Mouse (Mus musculus) brown adipose tissue, adult 24 weeks (tissue): ENCODE results near the gene Acot8. TPM values are rescaled to one million over a fixed set of nuclear protein-coding genes. Genes with fewer than 3 reads are reported as not detected.

Source experiments
- H3K27ac ChIP-seq: fragments of 200-500 bp; replicated peaks from 2 replicates; pipeline ENCODE4 v1.5.1; 2012; ENCODE audit warnings: low read depth, mild to moderate bottlenecking, low read length
- H3K4me1 ChIP-seq: fragments of 200-500 bp; 2 replicates; pipeline ENCODE4 v1.6.1; 2012; ENCODE audit warnings: low read length, mixed read lengths; ENCODE audit not compliant: control insufficient read depth, insufficient read depth, insufficient read length
- H3K4me3 ChIP-seq: fragments of 200-500 bp; 2 replicates; pipeline ENCODE4 v1.5.1; 2012; ENCODE audit warnings: low read depth, mild to moderate bottlenecking, low read length, moderate library complexity; ENCODE audit not compliant: insufficient read depth
- polyA plus RNA-seq: library from polyadenylated mRNA; stranded (reverse); fragments of >200 nt; gene quantifications from 2 replicates; pipeline ENCODE4 v1.2.4, GENCODE M21; 2012; ENCODE audit not compliant: missing spikeins, insufficient read depth, insufficient read length

Acot8 gene
- polyA plus RNA-seq, 1 experiment: 16.3 TPM

- no peak overlapping the region for H3K4me3 ChIP-seq
- peaks cover 2% of the 10 kb centered on the region; the same call in 1 of the 2 replicates for H3K4me1 ChIP-seq
- no peak overlapping the region for H3K27ac ChIP-seq
These were observed 44.4 kb downstream of the Acot8 start for GRCm38 (mm10) chr2:164760059-164760833.

GRCm38 (mm10) chr2:164758692-164759091, 46.0 kb downstream of the Acot8 start:
- Histone ChIP-seq H3K4me3 (no peak overlapping the region), H3K27ac (no peak overlapping the region), H3K4me1 (peaks cover 2% of the 10 kb centered on the region; the same call in 1 of the 2 replicates)

GRCm38 (mm10) chr2:164757841-164758240, 46.8 kb downstream of the Acot8 start:
- no peak overlapping the region for H3K27ac ChIP-seq
- H3K4me1 ChIP-seq: peaks cover 2% of the 10 kb centered on the region; the same call in 1 of the 2 replicates
- no peak overlapping the region for H3K4me3 ChIP-seq

- Histone ChIP-seq H3K4me1 (no peaks in the 10 kb centered on the region), H3K27ac (no peak overlapping the region), H3K4me3 (no peak overlapping the region)
These were observed 49.9 kb downstream of the Acot8 start for GRCm38 (mm10) chr2:164754800-164755199.

- no peak overlapping the region for H3K27ac ChIP-seq
- H3K4me3 ChIP-seq: no peak overlapping the region
- no peaks in the 10 kb centered on the region for H3K4me1 ChIP-seq
These were observed 50.6 kb downstream of the Acot8 start for GRCm38 (mm10) chr2:164754105-164754504.

GRCm38 (mm10) chr2:164752454-164752853, 52.2 kb downstream of the Acot8 start:
- Histone ChIP-seq H3K4me1 (no peaks in the 10 kb centered on the region), H3K4me3 (no peak overlapping the region), H3K27ac (no peak overlapping the region)

- no peak overlapping the region for H3K27ac ChIP-seq
- no peak overlapping the region for H3K4me3 ChIP-seq
- peaks cover 4% of the 10 kb centered on the region; the same call in 1 of the 2 replicates for H3K4me1 ChIP-seq
These were observed 55.7 kb downstream of the Acot8 start for GRCm38 (mm10) chr2:164748991-164749390.

GRCm38 (mm10) chr2:164748191-164748590, 56.5 kb downstream of the Acot8 start:
- H3K4me1 ChIP-seq: peaks cover 4% of the 10 kb centered on the region; the same call in 1 of the 2 replicates
- H3K27ac ChIP-seq: no peak overlapping the region
- no peak overlapping the region for H3K4me3 ChIP-seq

- no peak overlapping the region for H3K27ac ChIP-seq
- peak overlapping the region; percentile 95 for H3K4me3 ChIP-seq
- H3K4me1 ChIP-seq: peaks cover 4% of the 10 kb centered on the region; the same call in 1 of the 2 replicates
These were observed 58.0 kb downstream of the Acot8 start for GRCm38 (mm10) chr2:164746693-164747092.

- Histone ChIP-seq H3K27ac (peak within 1 kb of the TSS; percentile 61; the same call in 1 of the 2 replicates), H3K4me3 (peak within 1 kb of the TSS; percentile 95), H3K4me1 (peaks cover 4% of the 10 kb centered on the region; the same call in 1 of the 2 replicates)
These were observed 58.7 kb downstream of the Acot8 start, which contains the start of the genes Wfdc3 and Dnttip1 for GRCm38 (mm10) chr2:164745843-164746479. Gene Wfdc3 (minus strand): TSS chr2:164745931. Gene Dnttip1 (plus strand): TSS chr2:164745983.

GRCm38 (mm10) chr2:164744987-164745386, 59.7 kb downstream of the Acot8 start:
- peak overlapping the region; percentile 95 for H3K4me3 ChIP-seq
- H3K27ac ChIP-seq: no peak overlapping the region
- peaks cover 4% of the 10 kb centered on the region; the same call in 1 of the 2 replicates for H3K4me1 ChIP-seq

Other genes starting within 250 kb of the Acot8 start
- not detected in 2 replicates for gene Wfdc2, start 242.5 kb downstream of the Acot8 start, polyA plus RNA-seq
- not detected in 2 replicates for gene Spint3, start 231.4 kb downstream of the Acot8 start, polyA plus RNA-seq
- not detected in 2 replicates for gene Wfdc6a, start 219.4 kb downstream of the Acot8 start, polyA plus RNA-seq
- gene Eppin, start 211.3 kb downstream of the Acot8 start, polyA plus RNA-seq: not detected in 2 replicates
- not detected in 2 replicates for gene Wfdc6b, start 191.4 kb downstream of the Acot8 start, polyA plus RNA-seq
- gene Wfdc8, start 191.3 kb downstream of the Acot8 start, polyA plus RNA-seq: not detected in 2 replicates
- not detected in 2 replicates for gene Wfdc16, start 166.1 kb downstream of the Acot8 start, polyA plus RNA-seq
- gene Wfdc10, start 148.8 kb downstream of the Acot8 start, polyA plus RNA-seq: not detected in 2 replicates
- gene Wfdc9, start 148.3 kb downstream of the Acot8 start, polyA plus RNA-seq: not detected in 2 replicates
- gene Wfdc11, start 130.8 kb downstream of the Acot8 start, polyA plus RNA-seq: not detected in 2 replicates
- gene Wfdc13, start 119.8 kb downstream of the Acot8 start, polyA plus RNA-seq: not detected in 2 replicates
- gene Spint4, start 106.4 kb downstream of the Acot8 start, polyA plus RNA-seq: not detected in 2 replicates
- gene Spint5, start 89.6 kb downstream of the Acot8 start, polyA plus RNA-seq: not detected in 2 replicates
- not detected in 2 replicates for gene Wfdc3, start 59.0 kb downstream of the Acot8 start, polyA plus RNA-seq
- 12.7 and 16.6 TPM in 2 replicates for gene Dnttip1, start 58.9 kb downstream of the Acot8 start, polyA plus RNA-seq
- gene Ube2c, start 35.0 kb downstream of the Acot8 start, polyA plus RNA-seq: 1.4 and 3.8 TPM in 2 replicates
- gene Tnnc2, start 24.9 kb downstream of the Acot8 start, polyA plus RNA-seq: 204 and 410 TPM in 2 replicates
- 28.2 and 36.8 TPM in 2 replicates for gene Snx21, start 19.1 kb downstream of the Acot8 start, polyA plus RNA-seq
- 1.5 and 3.6 TPM in 2 replicates for gene Zswim3, start 216 bp upstream of the Acot8 start, polyA plus RNA-seq
- gene Zswim1, start 17.8 kb upstream of the Acot8 start, polyA plus RNA-seq: 4.1 and 5.3 TPM in 2 replicates
- not detected in 2 replicates for gene Spata25, start 23.7 kb upstream of the Acot8 start, polyA plus RNA-seq
- 44.9 and 55.0 TPM in 2 replicates for gene Ctsa, start 28.0 kb upstream of the Acot8 start, polyA plus RNA-seq
- gene Neurl2, start 28.6 kb upstream of the Acot8 start, polyA plus RNA-seq: 1.1 and 4.1 TPM in 2 replicates
- 59.0 and 82.5 TPM in 2 replicates for gene Pltp, start 52.8 kb upstream of the Acot8 start, polyA plus RNA-seq
- 21.6 and 25.6 TPM in 2 replicates for gene Pcif1, start 74.4 kb upstream of the Acot8 start, polyA plus RNA-seq
- 6.2 and 6.9 TPM in 2 replicates for gene Zfp335, start 106.9 kb upstream of the Acot8 start, polyA plus RNA-seq
- 5.8 and 6.9 TPM in 2 replicates for gene Mmp9, start 135.9 kb upstream of the Acot8 start, polyA plus RNA-seq
- gene Slc12a5, start 155.9 kb upstream of the Acot8 start, polyA plus RNA-seq: 1.2 and 1.3 TPM in 2 replicates
- gene Ncoa5, start 230.0 kb upstream of the Acot8 start, polyA plus RNA-seq: 7.5 TPM in 2 replicates